Mouse (Mus musculus): ENCODE measurements around the gene Dgki.
A peak's percentile ranks its signal among the peaks of the same experiment; 100 is the strongest.

The Dgki gene

DNA sequence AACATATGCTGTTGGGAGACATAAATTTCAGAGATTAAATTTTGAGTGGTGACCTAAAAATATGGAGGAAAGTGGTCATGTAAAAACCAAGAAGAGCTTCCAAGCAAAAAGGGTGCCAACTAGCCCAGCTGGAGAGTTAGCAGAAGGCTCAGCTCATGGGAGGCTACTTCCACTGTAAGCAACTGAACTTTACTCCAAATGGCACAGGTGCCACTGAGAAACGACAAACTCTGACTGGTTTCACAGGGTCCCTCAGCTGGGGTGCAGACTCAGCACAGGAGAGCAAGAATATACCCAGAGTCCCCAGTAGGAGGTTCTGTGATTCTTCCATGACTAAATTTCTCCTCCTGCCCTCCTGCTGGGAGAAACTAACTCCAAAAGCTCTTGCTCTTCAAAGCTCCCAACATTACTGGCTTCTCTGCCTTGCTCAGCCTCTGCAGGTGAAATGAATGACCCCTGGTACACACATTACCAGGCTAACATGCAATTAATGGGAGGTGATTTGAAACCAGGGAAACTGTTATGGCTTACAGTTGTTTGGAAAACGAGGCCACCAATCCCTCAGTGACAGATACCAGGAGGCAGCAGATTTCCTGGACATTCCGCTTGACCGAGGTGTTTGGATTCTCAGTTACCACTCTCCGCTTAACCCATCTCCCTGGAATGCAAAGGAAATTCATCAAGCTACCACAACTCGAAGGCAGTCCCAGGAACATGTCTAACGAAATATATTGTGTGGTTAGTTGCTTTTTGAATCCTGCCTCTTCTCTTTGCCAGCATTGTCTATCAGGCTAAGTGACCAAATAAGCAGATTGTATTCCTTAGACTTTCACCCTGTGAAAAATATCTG lies 487.1 kb downstream of the Dgki start:
- DNase-seq (ENCODE audit: low spot score in 2 of 2) = no peak

DNA sequence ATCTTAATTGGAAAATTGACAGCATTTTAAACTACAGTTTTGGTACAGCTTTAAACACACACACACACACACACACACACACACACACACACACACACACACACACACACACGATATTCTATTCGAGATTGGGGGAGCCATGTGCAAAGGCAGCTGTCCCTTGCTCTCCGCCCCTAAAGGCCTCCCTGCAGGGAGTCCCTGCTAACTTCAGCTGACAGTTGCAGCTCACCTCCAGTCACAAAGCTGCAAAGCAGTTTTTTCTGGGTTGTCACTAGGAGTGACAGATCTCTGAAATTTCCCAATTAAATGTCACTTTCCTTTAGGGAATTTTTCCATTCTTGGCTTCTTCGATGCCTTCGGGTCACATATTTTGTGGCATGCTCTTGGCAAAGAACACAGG lies 489.5 kb downstream of the Dgki start:
- no peak for DNase-seq (ENCODE audit: low spot score in 2 of 2)

DNA sequence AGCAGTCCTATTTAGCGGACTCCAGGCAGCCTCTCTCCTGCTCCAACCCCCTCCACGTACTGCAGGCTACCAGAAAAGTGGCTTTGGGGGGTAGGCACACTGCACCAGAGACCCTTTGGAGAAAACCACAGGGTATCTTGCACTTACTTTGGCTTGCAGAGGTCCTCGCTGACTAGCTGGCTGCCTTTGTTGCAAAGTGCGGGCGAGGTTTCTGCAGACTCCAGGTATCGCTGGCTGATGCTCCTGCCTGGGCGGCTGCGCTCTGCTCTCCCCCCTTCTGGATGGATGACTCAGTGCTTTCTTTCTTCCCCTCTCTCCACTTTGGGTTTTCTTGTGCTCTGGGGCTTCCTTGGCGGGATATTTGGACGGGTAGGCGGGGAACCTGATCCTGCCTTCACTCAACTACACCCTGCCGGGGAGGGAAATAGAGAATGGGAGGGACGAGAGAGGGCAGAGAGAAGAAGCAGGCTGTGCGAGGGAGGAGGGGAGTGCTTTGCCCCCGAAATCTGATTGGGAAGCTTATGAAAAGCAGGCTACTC lies 490.2 kb downstream of the Dgki start, which contains the start of gene Ptn:
Gene Ptn (minus strand): TSS at position 474 of the 539 bp plus-strand sequence.
- peak; percentile 41 to 55 for DNase-seq (ENCODE audit: low spot score in 2 of 2)

DNA sequence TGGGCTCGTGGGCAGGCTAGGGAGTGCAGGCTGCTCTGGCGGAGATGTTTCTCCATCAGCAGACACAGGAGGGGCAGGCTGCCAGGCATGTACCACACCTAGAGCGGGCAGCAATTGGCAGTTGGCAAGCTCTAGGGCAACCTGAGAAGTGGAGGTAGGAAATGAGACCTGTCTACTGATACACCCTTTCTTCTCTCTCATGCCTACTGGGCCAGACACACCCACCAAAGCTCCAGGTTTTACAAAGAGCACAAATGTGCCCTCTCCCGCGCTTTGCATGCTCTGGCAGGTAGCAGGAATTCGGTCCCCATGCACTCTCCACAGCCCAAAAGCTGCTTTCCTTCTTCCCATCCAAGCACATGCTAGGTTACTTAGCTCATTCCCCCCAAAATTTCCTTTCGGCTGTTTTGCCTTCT lies 490.7 kb downstream of the Dgki start:
- DNase-seq (ENCODE audit: low spot score in 2 of 2) = peak in 1 of 2 experiments; percentile 43

DNA sequence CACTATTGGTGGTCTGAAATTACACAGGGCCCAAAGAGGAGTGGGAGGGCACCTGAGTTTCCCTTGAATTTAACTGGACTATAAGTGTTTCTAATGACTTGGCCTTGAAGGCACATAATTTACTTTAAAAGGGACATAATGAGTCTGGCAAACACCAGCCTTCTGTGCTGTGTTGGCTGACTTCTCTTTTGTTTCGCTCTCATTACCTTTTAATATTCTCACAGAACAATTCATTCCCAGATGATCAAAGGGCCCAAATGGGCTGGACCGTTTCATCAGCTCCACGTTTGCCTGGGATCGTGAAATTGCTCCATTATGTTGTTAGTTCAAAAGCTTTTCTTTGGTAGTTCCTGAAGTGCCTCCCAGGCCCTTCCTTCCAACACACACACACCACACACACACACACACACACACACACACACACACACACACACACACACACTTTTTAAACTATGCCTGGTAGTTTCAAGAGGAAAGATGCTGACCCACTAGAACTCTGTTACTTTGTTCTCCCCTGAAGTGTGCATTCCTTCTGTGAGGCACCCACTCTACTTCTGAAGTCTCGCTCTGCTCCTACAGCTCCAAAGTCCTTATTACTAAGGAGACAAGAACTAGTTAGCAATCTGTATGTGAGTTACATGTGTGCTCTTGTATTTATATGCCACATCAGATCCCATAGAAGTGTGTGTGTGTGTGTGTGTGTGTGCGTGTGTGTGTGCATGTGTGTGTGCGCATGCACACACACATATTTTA lies 491.5 kb downstream of the Dgki start:
- no peak for DNase-seq (ENCODE audit: low spot score in 2 of 2)

DNA sequence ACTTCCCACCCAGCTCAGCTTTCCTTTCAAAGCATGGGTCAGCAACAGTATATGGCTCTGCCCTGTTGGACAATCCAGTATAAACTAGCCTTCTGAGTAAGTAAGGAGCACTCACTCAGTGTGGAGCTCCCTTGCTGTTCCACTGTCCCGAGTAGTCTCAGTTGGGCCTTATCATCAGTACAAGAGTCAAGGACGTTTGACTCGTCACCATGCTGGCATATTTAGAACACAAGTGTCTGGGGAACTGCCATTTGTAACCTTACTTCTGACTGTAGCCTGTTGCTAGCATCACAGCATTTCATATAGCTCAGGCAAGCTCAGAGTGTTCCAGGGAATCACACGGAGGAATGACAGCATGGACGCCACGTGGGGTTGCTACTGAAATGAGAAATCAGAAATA lies 493.1 kb downstream of the Dgki start:
- no peak for DNase-seq (ENCODE audit: low spot score in 2 of 2)

DNA sequence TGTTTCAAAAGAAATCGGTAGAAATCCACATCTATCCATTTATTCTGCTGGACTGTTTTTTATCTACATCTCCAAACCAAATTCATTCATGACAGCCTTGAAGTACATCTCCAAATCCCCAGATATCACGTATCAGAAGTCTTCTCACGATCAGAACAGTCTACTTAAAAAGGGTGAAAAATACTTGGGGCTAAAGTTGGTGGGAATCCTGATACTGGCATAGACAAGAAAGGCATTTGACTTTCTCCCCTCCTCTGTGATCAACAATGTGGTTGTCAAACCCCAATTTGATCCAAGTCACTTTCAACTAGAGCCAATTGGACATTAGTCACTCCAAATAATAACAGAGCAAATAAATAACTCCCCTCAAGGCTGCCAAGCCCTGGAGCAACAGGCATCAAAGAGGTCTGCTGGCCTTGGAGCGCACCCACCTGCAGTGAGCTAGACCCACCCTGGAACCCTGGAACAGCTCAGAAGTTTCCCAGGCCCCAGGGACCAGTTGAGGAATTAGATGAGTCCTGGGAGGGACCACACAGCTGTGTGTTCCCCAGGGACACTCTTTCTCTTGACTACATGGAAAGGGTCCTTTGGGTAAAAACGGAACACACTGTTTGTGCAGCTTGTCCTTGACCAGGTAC lies 499.6 kb downstream of the Dgki start:
- no peak for DNase-seq (ENCODE audit: low spot score in 2 of 2)

DNA sequence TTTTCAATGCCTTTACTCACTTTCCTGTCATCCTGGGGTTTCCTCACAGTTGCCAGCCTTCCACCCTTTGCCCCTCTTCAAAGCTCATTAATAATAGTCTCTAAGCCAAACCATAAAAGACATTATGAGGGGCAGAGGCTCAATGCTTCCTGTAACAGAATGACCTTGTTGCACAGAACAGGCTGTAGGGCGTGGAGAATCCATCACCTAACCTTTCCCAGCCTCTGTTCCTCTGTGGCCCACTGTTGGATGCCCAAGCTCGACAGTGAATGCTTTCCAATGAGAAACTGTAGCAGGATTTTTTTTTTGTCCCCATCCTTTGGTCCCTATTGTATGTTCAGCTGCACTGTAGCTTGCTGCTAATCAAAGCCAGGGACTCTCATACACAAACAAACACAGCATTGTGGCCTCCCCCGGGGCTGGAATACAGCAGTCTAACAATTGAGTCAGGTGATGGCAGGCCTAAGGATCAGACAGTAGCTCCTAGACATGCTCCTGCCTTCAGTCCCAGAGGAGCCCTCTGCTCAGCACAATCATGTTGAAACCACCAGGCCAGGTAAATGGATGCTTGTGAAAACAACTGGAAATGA lies 502.8 kb downstream of the Dgki start:
- no peak for DNase-seq (ENCODE audit: low spot score in 2 of 2)

Measured in frontal cortex, postnatal 25 days (tissue).